Mouse (Mus musculus) erythroblast, embryonic 14.5 days (primary cell): ENCODE data around the gene Gm21992.

Experiments used
- GATA1 ChIP-seq: IDR thresholded peaks from 2 replicates; pipeline ENCODE4 v1.6.1; 2012; ENCODE audit warnings: low read length, inconsistent platforms, mixed read lengths
- TAL1 ChIP-seq: IDR thresholded peaks from 3 replicates; pipeline ENCODE4 v1.6.1; 2012; ENCODE audit warnings: low read length, inconsistent platforms, mixed read lengths

GRCm38 (mm10) chr19:4701221-4701620, 110.2 kb downstream of the Gm21992 start:
- no peak for TF ChIP-seq GATA1
- TF ChIP-seq TAL1: no peak
